Mouse (Mus musculus): ENCODE data around the gene Patl1. TPM values are rescaled to one million over a fixed set of nuclear protein-coding genes. Genes with fewer than 3 reads are reported as not detected.
"Not testable (repeated sequence)": the region's sequence is repeated elsewhere in the genome, so short reads cannot be mapped to it uniquely, and the experiment has no call there.

Patl1 gene
- polyA plus RNA-seq (2015; fragmentation: Nextera tagmentation; extraction: Ambion mirVana) = 17.3 and 18.8 TPM in 2 replicates

GRCm38 (mm10) chr19:11912037-11912532 is at the start of gene Patl1:
Gene Patl1 (plus strand): TSS chr19:11912399.
- ATAC-seq = peak; percentile 98
- no peaks in the 10 kb centered on the region for H3K9me3 ChIP-seq (ENCODE audit: control insufficient read depth, low read length)
- peak within 1 kb of the TSS; percentile 88 for H3K27ac ChIP-seq (ENCODE audit: low read length)
- WGBS = under 1% methylated on average over 53 of the region's 53 CpGs
- peaks cover 9% of the 10 kb centered on the region; the same call in 1 of the 2 replicates for H3K4me1 ChIP-seq (ENCODE audit: control insufficient read depth, insufficient read depth, low read length)
- H3K27me3 ChIP-seq (replicated peaks; ENCODE audit: control insufficient read depth, insufficient read depth, low read length) = no peaks in the 10 kb centered on the region
- no peaks in the 10 kb centered on the region for H3K36me3 ChIP-seq (ENCODE audit: control insufficient read depth, insufficient read depth, low read length)
- peak within 1 kb of the TSS; percentile 75 for H3K4me2 ChIP-seq (ENCODE audit: low read depth, low read length)
- H3K4me3 ChIP-seq (ENCODE audit: low read length) = peak within 1 kb of the TSS; percentile 69
- peak within 1 kb of the TSS; percentile 82 for H3K9ac ChIP-seq (ENCODE audit: low read depth, low read length)

DNA sequence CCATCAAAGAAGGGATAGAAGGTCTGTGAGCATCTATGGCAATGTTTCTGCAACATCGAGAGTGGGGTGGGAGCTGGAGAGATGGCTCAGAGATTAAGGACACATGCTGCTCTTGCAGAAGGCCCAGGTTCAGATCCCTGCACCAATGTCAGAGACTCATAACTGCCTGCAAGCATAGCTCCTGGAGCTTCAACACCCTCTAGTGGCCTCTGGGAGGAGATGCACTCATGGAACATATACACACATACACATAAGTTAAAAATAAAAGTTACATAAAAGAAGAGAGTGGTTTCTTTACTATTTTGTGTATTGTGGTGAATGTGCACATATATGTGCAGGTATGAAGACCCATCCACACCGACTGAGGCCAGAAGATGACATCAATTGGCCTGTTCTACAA is 44.4 kb upstream of the Patl1 start:
- no peak overlapping the region for H3K4me2 ChIP-seq (ENCODE audit: low read depth, low read length)
- ATAC-seq = no peak
- no peak overlapping the region for H3K4me3 ChIP-seq (ENCODE audit: low read length)
- H3K36me3 ChIP-seq (ENCODE audit: control insufficient read depth, insufficient read depth, low read length) = no peaks in the 10 kb centered on the region
- no peaks in the 10 kb centered on the region for H3K4me1 ChIP-seq (ENCODE audit: control insufficient read depth, insufficient read depth, low read length)
- 70% methylated on average over 2 of the region's 2 CpGs for WGBS
- no peak overlapping the region for H3K27ac ChIP-seq (ENCODE audit: low read length)
- no peaks in the 10 kb centered on the region for H3K27me3 ChIP-seq (replicated peaks; ENCODE audit: control insufficient read depth, insufficient read depth, low read length)
- H3K9me3 ChIP-seq (ENCODE audit: control insufficient read depth, low read length) = no peaks in the 10 kb centered on the region
- no peak overlapping the region for H3K9ac ChIP-seq (ENCODE audit: low read depth, low read length)

DNA sequence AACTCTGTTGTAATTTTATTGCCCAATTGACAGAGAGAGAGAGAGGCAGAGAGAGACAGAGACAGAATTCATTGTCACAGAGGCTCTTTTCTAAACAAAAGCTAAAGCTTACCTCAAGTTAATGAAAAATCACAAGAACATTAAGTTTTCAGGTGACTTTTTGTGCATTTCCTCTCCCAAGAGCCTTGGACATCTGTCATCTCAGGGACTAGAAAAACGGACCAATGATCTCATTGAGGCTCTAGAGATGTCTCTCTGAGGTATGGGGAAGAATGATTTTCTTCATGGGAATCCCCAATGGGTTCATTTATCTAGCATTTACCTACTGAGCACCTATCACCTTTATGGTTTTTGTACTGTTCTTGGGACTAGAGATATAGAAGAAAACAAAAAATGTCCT is 37.2 kb upstream of the Patl1 start, which contains the start of gene Olfr1419:
Olfr1419 (minus strand) TSS at position 101 of the 400 bp plus-strand sequence.
- H3K27ac ChIP-seq (ENCODE audit: low read length) = no peak within 1 kb of the TSS
- H3K36me3 ChIP-seq (ENCODE audit: control insufficient read depth, insufficient read depth, low read length) = no peaks in the 10 kb centered on the region
- 53% methylated on average over 1 of the region's 1 CpGs for WGBS
- no peak within 1 kb of the TSS for H3K4me3 ChIP-seq (ENCODE audit: low read length)
- H3K9ac ChIP-seq (ENCODE audit: low read depth, low read length) = no peak within 1 kb of the TSS
- no peaks in the 10 kb centered on the region for H3K9me3 ChIP-seq (ENCODE audit: control insufficient read depth, low read length)
- no peaks in the 10 kb centered on the region for H3K27me3 ChIP-seq (replicated peaks; ENCODE audit: control insufficient read depth, insufficient read depth, low read length)
- H3K4me2 ChIP-seq (ENCODE audit: low read depth, low read length) = no peak within 1 kb of the TSS
- ATAC-seq = no peak
- no peaks in the 10 kb centered on the region for H3K4me1 ChIP-seq (ENCODE audit: control insufficient read depth, insufficient read depth, low read length)

DNA sequence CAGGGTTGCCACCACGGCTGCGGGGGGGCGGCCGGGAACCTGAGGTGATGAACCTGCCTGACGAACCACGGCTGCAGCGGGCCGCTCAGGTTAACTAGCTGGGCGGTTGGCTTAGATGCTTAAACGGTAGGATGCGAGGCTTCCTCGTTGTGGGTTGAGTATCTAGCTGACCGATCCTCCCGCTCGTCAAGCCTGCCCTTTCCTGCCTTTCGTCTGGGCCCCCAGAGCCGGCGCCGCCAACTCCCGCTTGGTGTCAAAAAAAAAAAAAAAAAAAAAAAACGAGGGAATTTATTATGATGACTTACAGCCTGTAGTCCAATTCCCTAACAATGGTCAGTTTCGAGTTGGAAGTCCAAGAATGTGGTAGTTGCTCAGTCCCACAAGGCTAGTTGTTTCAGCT is 33.8 kb upstream of the Patl1 start:
- H3K36me3 ChIP-seq (ENCODE audit: control insufficient read depth, insufficient read depth, low read length); H3K9me3 ChIP-seq (ENCODE audit: control insufficient read depth, low read length); H3K4me2 ChIP-seq (ENCODE audit: low read depth, low read length); ATAC-seq; H3K27me3 ChIP-seq (replicated peaks; ENCODE audit: control insufficient read depth, insufficient read depth, low read length); H3K9ac ChIP-seq (ENCODE audit: low read depth, low read length); H3K4me3 ChIP-seq (ENCODE audit: low read length); H3K4me1 ChIP-seq (ENCODE audit: control insufficient read depth, insufficient read depth, low read length); H3K27ac ChIP-seq (ENCODE audit: low read length): not testable (repeated sequence)
- 62% methylated on average over 22 of the region's 22 CpGs for WGBS

DNA sequence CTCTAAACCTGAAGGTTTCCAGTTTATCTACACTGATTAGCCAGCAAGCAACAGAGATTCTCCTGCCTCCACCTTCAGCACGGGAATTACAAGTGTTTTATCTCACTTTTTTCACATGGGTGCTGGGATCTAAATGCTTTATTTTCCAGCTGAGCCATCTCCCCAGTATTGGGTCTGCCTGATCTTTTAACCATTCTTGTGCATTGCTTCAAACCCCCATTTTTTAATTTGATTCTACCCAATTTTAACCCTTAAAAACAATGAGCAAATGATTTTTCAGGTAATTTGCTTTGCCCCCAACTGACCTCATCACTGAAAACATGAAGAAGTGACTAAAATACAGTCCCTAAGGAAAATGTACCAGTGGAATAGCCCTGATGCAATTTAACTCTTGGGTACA is 25.9 kb upstream of the Patl1 start, which contains the start of gene Olfr1420:
Olfr1420 (plus strand) TSS at position 301 of the 400 bp plus-strand sequence.
- Histone ChIP-seq H3K4me3 (ENCODE audit: low read length) (no peak within 1 kb of the TSS), H3K9ac (ENCODE audit: low read depth, low read length) (no peak within 1 kb of the TSS), H3K4me2 (ENCODE audit: low read depth, low read length) (no peak within 1 kb of the TSS), H3K27me3 (replicated peaks; ENCODE audit: control insufficient read depth, insufficient read depth, low read length) (no peaks in the 10 kb centered on the region), H3K9me3 (ENCODE audit: control insufficient read depth, low read length) (no peaks in the 10 kb centered on the region), H3K4me1 (ENCODE audit: control insufficient read depth, insufficient read depth, low read length) (no peaks in the 10 kb centered on the region), H3K27ac (ENCODE audit: low read length) (no peak within 1 kb of the TSS), H3K36me3 (ENCODE audit: control insufficient read depth, insufficient read depth, low read length) (no peaks in the 10 kb centered on the region)
- WGBS = 17% methylated on average over 1 of the region's 1 CpGs
- no peak for ATAC-seq

DNA sequence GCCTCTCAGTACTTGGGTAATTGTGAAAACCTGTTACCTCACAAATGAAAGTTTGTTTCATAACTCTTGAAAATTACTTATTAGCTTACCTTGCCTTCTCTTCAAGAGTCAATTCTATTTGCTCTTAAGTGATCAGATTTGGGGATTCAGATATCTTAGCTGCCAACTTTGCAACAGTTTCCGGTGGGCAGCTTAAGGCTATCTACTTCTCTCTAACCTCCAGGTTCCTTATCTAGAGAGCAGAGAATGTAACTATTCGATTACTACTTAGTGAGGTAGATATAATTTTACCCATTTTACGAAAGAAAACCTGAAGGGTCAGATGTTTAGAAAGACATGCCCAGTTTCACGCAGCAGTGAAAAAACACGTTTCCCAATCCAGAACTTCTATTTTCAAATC is 1.2 kb upstream of the Patl1 start:
- Histone ChIP-seq H3K4me2 (ENCODE audit: low read depth, low read length) (peak overlapping the region; percentile 68), H3K4me3 (ENCODE audit: low read length) (peak overlapping the region; percentile 69), H3K4me1 (ENCODE audit: control insufficient read depth, insufficient read depth, low read length) (peaks cover 9% of the 10 kb centered on the region; the same call in 1 of the 2 replicates), H3K9me3 (ENCODE audit: control insufficient read depth, low read length) (no peaks in the 10 kb centered on the region), H3K9ac (ENCODE audit: low read depth, low read length) (peak overlapping the region; percentile 80; the same call in 1 of the 2 replicates), H3K36me3 (ENCODE audit: control insufficient read depth, insufficient read depth, low read length) (no peaks in the 10 kb centered on the region), H3K27ac (ENCODE audit: low read length) (no peak overlapping the region), H3K27me3 (replicated peaks; ENCODE audit: control insufficient read depth, insufficient read depth, low read length) (no peaks in the 10 kb centered on the region)
- ATAC-seq = no peak
- 89% methylated on average over 5 of the region's 5 CpGs for WGBS

- peak overlapping the region; percentile 68 for H3K4me2 ChIP-seq (ENCODE audit: low read depth, low read length)
- no peaks in the 10 kb centered on the region for H3K9me3 ChIP-seq (ENCODE audit: control insufficient read depth, low read length)
- WGBS = 2% methylated on average over 17 of the region's 17 CpGs
- H3K27me3 ChIP-seq (replicated peaks; ENCODE audit: control insufficient read depth, insufficient read depth, low read length) = no peaks in the 10 kb centered on the region
- peaks cover 9% of the 10 kb centered on the region; the same call in 1 of the 2 replicates for H3K4me1 ChIP-seq (ENCODE audit: control insufficient read depth, insufficient read depth, low read length)
- peak overlapping the region; percentile 80 for H3K27ac ChIP-seq (ENCODE audit: low read length)
- ATAC-seq = peak; percentile 52
- H3K4me3 ChIP-seq (ENCODE audit: low read length) = peak overlapping the region; percentile 69
- H3K9ac ChIP-seq (ENCODE audit: low read depth, low read length) = peak overlapping the region; percentile 80
- no peaks in the 10 kb centered on the region for H3K36me3 ChIP-seq (ENCODE audit: control insufficient read depth, insufficient read depth, low read length)
These were observed 596 bp upstream of the Patl1 start for GRCm38 (mm10) chr19:11911603-11912002.

DNA sequence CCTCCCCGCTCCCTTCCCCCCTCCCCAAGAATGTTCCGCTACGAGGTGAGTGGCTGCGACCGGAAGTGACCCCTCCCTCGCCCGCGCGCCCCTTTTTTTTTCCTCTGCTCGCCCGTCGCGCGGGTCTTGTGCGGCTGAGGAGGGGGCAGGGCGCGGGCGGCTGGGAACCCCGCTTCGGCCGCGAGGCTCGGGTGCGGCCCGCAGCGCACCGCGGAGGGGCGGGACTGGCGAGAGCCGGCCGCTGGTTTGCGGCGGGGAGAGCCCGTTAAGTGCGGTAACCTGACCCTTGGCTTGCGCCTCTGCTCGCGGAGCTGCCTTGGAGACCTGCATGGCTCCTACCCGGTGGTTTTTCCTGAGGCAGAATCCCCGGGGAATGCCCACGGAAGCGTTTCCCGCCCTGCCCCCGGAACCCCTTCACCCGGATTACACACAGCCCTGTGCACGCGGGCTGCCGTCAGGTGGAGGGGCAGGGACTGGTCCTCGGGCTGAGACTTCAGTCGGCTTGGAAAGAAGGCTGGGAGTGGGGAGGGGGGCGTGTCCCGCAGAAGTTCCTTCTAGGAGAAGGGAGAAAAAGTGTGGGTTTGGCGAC is 428 bp downstream of the Patl1 start:
- peaks cover 2% of the 10 kb centered on the region; the same call in 1 of the 2 replicates for H3K36me3 ChIP-seq (ENCODE audit: control insufficient read depth, insufficient read depth, low read length)
- peaks cover 9% of the 10 kb centered on the region; the same call in 1 of the 2 replicates for H3K4me1 ChIP-seq (ENCODE audit: control insufficient read depth, insufficient read depth, low read length)
- no peaks in the 10 kb centered on the region for H3K9me3 ChIP-seq (ENCODE audit: control insufficient read depth, low read length)
- under 1% methylated on average over 36 of the region's 54 CpGs for WGBS
- H3K9ac ChIP-seq (ENCODE audit: low read depth, low read length) = peak overlapping the region; percentile 82
- H3K4me2 ChIP-seq (ENCODE audit: low read depth, low read length) = peak overlapping the region; percentile 75
- ATAC-seq = peak; percentile 66
- H3K27ac ChIP-seq (ENCODE audit: low read length) = peak overlapping the region; percentile 88
- peak overlapping the region; percentile 69 for H3K4me3 ChIP-seq (ENCODE audit: low read length)
- H3K27me3 ChIP-seq (replicated peaks; ENCODE audit: control insufficient read depth, insufficient read depth, low read length) = no peaks in the 10 kb centered on the region

DNA sequence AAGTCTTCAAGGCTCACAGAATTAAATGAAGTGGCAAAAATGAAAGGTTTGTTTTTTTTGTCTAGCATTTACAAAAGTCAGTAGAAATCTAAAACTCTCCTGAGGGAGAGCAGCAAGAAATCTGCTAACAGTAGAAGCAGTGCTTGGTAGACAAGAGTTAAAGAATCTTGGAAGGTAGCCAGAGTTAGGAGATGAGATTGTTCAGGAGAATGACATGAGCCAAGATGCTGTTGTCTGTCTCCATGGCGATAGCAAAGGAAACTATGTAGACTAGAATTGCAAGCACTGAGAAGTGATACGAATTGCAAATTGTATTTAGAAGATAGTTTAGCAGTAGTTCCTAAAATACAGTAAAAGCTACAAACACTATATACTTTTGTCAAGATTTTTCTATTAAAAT is 3.6 kb downstream of the Patl1 start:
- 22% methylated on average over 2 of the region's 2 CpGs for WGBS
- no peak overlapping the region for H3K4me2 ChIP-seq (ENCODE audit: low read depth, low read length)
- H3K9ac ChIP-seq (ENCODE audit: low read depth, low read length) = no peak overlapping the region
- no peak overlapping the region for H3K27ac ChIP-seq (ENCODE audit: low read length)
- H3K4me1 ChIP-seq (ENCODE audit: control insufficient read depth, insufficient read depth, low read length) = peaks cover 9% of the 10 kb centered on the region; the same call in 1 of the 2 replicates
- no peak for ATAC-seq
- no peak overlapping the region for H3K4me3 ChIP-seq (ENCODE audit: low read length)
- no peaks in the 10 kb centered on the region for H3K27me3 ChIP-seq (replicated peaks; ENCODE audit: control insufficient read depth, insufficient read depth, low read length)
- H3K9me3 ChIP-seq (ENCODE audit: control insufficient read depth, low read length) = no peaks in the 10 kb centered on the region
- peaks cover 5% of the 10 kb centered on the region; the same call in 1 of the 2 replicates for H3K36me3 ChIP-seq (ENCODE audit: control insufficient read depth, insufficient read depth, low read length)
